Mouse (Mus musculus) testis, postnatal 14 days (tissue): ENCODE measurements around the gene Zdhhc16.
A peak's percentile ranks its signal among the peaks of the same experiment; 100 is the strongest.

Source experiments
- DNase-seq: peaks from one replicate; pipeline ENCODE4 v3.0.0; 2021; ENCODE audit warnings: low spot score

The Zdhhc16 gene

DNA sequence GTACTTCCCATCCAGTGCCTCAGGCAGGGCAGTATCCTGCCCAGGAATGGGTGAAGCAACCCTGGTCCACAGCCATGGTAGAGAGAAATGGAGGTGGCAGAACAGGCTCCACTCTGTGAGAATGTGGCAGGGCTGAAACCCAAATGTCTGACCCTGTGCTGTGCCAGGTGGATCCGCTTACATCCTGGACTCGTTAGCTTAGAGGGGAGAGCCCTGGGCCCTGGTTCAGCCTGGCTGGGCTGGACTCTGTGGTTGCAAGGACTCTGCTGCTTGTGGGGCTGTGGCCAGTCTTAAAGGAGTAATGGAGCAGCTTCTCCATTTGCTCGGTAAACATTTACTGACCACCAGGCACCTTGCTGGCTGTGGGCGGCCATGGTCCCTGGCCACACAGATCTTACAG is 53.9 kb downstream of the Zdhhc16 start:
- DNase-seq = no peak

DNA sequence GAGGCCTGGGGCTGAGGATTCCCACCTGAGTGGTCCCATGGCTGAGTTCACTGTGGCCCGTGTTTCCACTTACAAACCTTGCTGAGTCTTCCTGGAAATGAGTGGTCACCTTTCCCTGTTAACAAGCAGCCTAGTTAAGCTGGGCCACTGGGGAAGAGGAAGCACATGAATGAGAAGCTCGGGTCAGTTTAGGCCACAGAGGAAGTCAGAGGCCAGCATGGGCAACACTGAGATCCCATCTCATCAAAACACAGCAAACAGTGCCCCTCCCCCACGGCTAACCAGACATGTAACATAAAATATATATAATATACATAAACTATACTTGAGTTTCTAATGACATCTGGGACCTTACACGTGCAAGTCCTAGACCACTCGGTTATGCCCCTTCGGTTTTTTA is 56.5 kb downstream of the Zdhhc16 start:
- DNase-seq = no peak

DNA sequence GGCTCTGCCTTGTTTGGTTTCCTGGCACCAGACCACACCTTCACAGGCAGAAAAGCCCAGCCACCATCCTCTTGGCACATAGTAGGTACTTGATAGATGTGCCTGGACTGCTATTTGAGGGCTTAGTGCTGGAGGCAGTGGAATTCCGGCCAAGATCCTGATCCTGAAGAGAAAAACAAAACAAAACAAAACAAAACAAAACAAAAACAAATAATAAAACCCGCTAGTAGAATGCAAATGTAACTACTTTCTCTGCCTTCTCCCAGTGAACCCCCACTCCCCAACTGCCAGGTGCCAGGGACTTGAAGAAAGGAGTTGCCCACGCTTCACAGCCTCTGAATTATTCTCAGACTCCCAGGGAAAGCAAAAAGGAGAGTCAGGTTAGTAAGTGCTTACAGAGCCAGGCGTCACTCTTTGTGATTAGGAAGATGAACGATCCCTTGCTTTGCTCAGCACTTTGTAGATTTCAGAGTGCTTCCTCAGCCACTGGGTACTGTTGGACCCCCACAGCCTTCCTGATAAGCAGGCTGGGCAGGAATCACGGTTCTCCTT is 58.7 kb downstream of the Zdhhc16 start:
- no peak for DNase-seq

DNA sequence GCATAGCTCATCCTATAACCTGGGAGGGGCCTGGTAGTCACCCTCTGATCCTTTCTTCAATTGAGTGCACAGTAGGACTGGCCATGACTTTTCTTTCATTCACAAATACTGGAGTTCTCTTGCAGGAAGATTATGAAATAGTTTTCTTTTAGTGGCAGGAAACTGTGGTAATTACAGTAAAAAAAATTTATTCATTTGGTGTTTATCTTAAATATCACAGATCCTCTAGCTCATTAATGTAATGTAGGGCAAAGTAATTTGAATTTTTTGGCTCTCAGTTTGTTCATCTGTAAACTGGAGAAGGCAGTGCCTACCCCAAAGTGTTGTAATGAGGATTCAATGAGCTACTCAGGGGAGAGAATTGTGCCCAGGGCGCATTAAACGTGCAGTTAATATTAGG is 59.7 kb downstream of the Zdhhc16 start:
- DNase-seq = no peak

DNA sequence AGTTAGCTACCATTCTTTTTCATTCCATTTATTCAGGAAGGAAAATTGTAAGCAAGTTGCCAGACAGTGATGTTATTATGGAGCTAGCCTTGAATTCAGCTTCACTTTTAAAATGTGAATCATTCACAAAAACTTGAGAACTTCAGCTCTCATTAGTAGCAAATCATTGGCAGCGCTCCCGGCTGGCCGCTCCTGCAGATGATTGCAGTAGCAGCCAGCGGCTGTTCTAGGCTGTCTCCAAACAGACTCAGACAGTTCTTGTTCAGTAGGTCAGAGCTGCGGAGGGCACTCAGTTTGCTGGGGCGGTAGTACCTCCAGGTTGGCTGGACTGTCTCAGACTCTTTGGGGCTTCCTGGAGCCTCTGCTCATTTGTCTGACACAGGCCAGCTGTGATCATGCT is 60.2 kb downstream of the Zdhhc16 start:
- DNase-seq = peak; percentile 84
